Mouse (Mus musculus): ENCODE results near the gene Hdac9. TPM values are rescaled to one million over a fixed set of nuclear protein-coding genes. Genes with fewer than 3 reads are reported as not detected.

Hdac9 gene
- total and polyA plus RNA-seq, 3 experiments: 0.55 to 1.4 TPM; not detected in 1

- TF ChIP-seq TAL1 (conservative IDR thresholded peaks at IDR 0.05; ENCODE audit: low read depth, low read length) (no peak), POLR2AphosphoS5 (IDR thresholded peaks at IDR 0.05; ENCODE audit: insufficient replicate concordance, low read depth, low read length) (no peak), GATA1 (IDR thresholded peaks at IDR 0.05; ENCODE audit: borderline replicate concordance, low read length) (no peak), GATA2 (IDR thresholded peaks at IDR 0.05; ENCODE audit: borderline replicate concordance, low read depth, low read length) (no peak), CTCF (IDR thresholded peaks at IDR 0.05; ENCODE audit: low read depth, low read length) (no peak)
- H3K36me3 ChIP-seq (replicated peaks): no peaks in the 10 kb centered on the region
- no peaks in the 10 kb centered on the region for H3K27me3 ChIP-seq (ENCODE audit: insufficient read depth, low read length)
- peaks cover 2% of the 10 kb centered on the region; the same call in 1 of the 2 replicates for H3K9me3 ChIP-seq (replicated peaks)
- no peaks in the 10 kb centered on the region for H3K4me1 ChIP-seq (ENCODE audit: insufficient read depth, low read depth, low read length)
- H3K4me3 ChIP-seq (ENCODE audit: low read depth, low read length): no peak overlapping the region
- DNase-seq (ENCODE audit: low spot score) (no peak), ATAC-seq (ENCODE audit: extremely low read depth, insufficient number of reproducible peaks, low FRiP score, poor library complexity, severe bottlenecking) (no peak)
These were observed 140.7 kb downstream of the Hdac9 start for GRCm38 (mm10) chr12:34776170-34776569.

GRCm38 (mm10) chr12:34774071-34774470 is 142.8 kb downstream of the Hdac9 start:
- DNase-seq (ENCODE audit: low spot score): no peak
- no peaks in the 10 kb centered on the region for H3K4me1 ChIP-seq (ENCODE audit: insufficient read depth, low read depth, low read length)
- TF ChIP-seq GATA1 (IDR thresholded peaks at IDR 0.05; ENCODE audit: borderline replicate concordance, low read length): no peak
- no peak for TF ChIP-seq CTCF (IDR thresholded peaks at IDR 0.05; ENCODE audit: low read depth, low read length)
- no peak for TF ChIP-seq TAL1 (conservative IDR thresholded peaks at IDR 0.05; ENCODE audit: low read depth, low read length)
- TF ChIP-seq POLR2AphosphoS5 (IDR thresholded peaks at IDR 0.05; ENCODE audit: insufficient replicate concordance, low read depth, low read length): no peak
- TF ChIP-seq GATA2 (IDR thresholded peaks at IDR 0.05; ENCODE audit: borderline replicate concordance, low read depth, low read length): no peak
- H3K4me3 ChIP-seq (ENCODE audit: low read depth, low read length): no peak overlapping the region
- no peaks in the 10 kb centered on the region for H3K36me3 ChIP-seq (replicated peaks)
- ATAC-seq (ENCODE audit: extremely low read depth, insufficient number of reproducible peaks, low FRiP score, poor library complexity, severe bottlenecking): no peak
- H3K27me3 ChIP-seq (ENCODE audit: insufficient read depth, low read length): no peaks in the 10 kb centered on the region
- peaks cover 2% of the 10 kb centered on the region; the same call in 1 of the 2 replicates for H3K9me3 ChIP-seq (replicated peaks)

- Histone ChIP-seq H3K4me3 (ENCODE audit: low read depth, low read length) (no peak overlapping the region), H3K4me1 (ENCODE audit: insufficient read depth, low read depth, low read length) (no peaks in the 10 kb centered on the region), H3K27me3 (ENCODE audit: insufficient read depth, low read length) (no peaks in the 10 kb centered on the region), H3K36me3 (replicated peaks) (no peaks in the 10 kb centered on the region), H3K9me3 (replicated peaks) (0 out of 2 replicates have a peak, but pooled peaks cover 2% of the 10 kb centered on the region)
- DNase-seq (ENCODE audit: low spot score): no peak
- ATAC-seq (ENCODE audit: extremely low read depth, insufficient number of reproducible peaks, low FRiP score, poor library complexity, severe bottlenecking): no peak
- TF ChIP-seq GATA1 (IDR thresholded peaks at IDR 0.05; ENCODE audit: borderline replicate concordance, low read length) (no peak), GATA2 (IDR thresholded peaks at IDR 0.05; ENCODE audit: borderline replicate concordance, low read depth, low read length) (no peak), TAL1 (conservative IDR thresholded peaks at IDR 0.05; ENCODE audit: low read depth, low read length) (no peak), CTCF (IDR thresholded peaks at IDR 0.05; ENCODE audit: low read depth, low read length) (no peak), POLR2AphosphoS5 (IDR thresholded peaks at IDR 0.05; ENCODE audit: insufficient replicate concordance, low read depth, low read length) (no peak)
These were observed 149.6 kb downstream of the Hdac9 start for GRCm38 (mm10) chr12:34767226-34767775.

GRCm38 (mm10) chr12:34747266-34747665 is 169.6 kb downstream of the Hdac9 start:
- TF ChIP-seq GATA1 (IDR thresholded peaks at IDR 0.05; ENCODE audit: borderline replicate concordance, low read length) (no peak), POLR2AphosphoS5 (IDR thresholded peaks at IDR 0.05; ENCODE audit: insufficient replicate concordance, low read depth, low read length) (no peak), GATA2 (IDR thresholded peaks at IDR 0.05; ENCODE audit: borderline replicate concordance, low read depth, low read length) (no peak), TAL1 (conservative IDR thresholded peaks at IDR 0.05; ENCODE audit: low read depth, low read length) (no peak), CTCF (IDR thresholded peaks at IDR 0.05; ENCODE audit: low read depth, low read length) (no peak)
- H3K4me1 ChIP-seq (ENCODE audit: insufficient read depth, low read depth, low read length): no peaks in the 10 kb centered on the region
- DNase-seq (ENCODE audit: low spot score) (no peak), ATAC-seq (ENCODE audit: extremely low read depth, insufficient number of reproducible peaks, low FRiP score, poor library complexity, severe bottlenecking) (no peak)
- H3K9me3 ChIP-seq (replicated peaks): no peaks in the 10 kb centered on the region; the same call in 1 of the 2 replicates
- no peaks in the 10 kb centered on the region for H3K27me3 ChIP-seq (ENCODE audit: insufficient read depth, low read length)
- no peak overlapping the region for H3K4me3 ChIP-seq (ENCODE audit: low read depth, low read length)
- H3K36me3 ChIP-seq (replicated peaks): no peaks in the 10 kb centered on the region

GRCm38 (mm10) chr12:34725204-34725603 is 191.7 kb downstream of the Hdac9 start:
- Histone ChIP-seq H3K9me3 (replicated peaks) (peaks cover 3% of the 10 kb centered on the region; the same call in 1 of the 2 replicates), H3K36me3 (replicated peaks) (no peaks in the 10 kb centered on the region), H3K27me3 (ENCODE audit: insufficient read depth, low read length) (no peaks in the 10 kb centered on the region), H3K4me3 (ENCODE audit: low read depth, low read length) (no peak overlapping the region), H3K4me1 (ENCODE audit: insufficient read depth, low read depth, low read length) (no peaks in the 10 kb centered on the region)
- no peak for DNase-seq (ENCODE audit: low spot score)
- ATAC-seq (ENCODE audit: extremely low read depth, insufficient number of reproducible peaks, low FRiP score, poor library complexity, severe bottlenecking): no peak
- TF ChIP-seq TAL1 (conservative IDR thresholded peaks at IDR 0.05; ENCODE audit: low read depth, low read length) (no peak), POLR2AphosphoS5 (IDR thresholded peaks at IDR 0.05; ENCODE audit: insufficient replicate concordance, low read depth, low read length) (no peak), GATA1 (IDR thresholded peaks at IDR 0.05; ENCODE audit: borderline replicate concordance, low read length) (no peak), CTCF (IDR thresholded peaks at IDR 0.05; ENCODE audit: low read depth, low read length) (no peak), GATA2 (IDR thresholded peaks at IDR 0.05; ENCODE audit: borderline replicate concordance, low read depth, low read length) (no peak)

- Histone ChIP-seq H3K9me3 (replicated peaks) (peaks cover 3% of the 10 kb centered on the region; the same call in 1 of the 2 replicates), H3K4me3 (ENCODE audit: low read depth, low read length) (no peak overlapping the region), H3K27me3 (ENCODE audit: insufficient read depth, low read length) (no peaks in the 10 kb centered on the region), H3K4me1 (ENCODE audit: insufficient read depth, low read depth, low read length) (no peaks in the 10 kb centered on the region), H3K36me3 (replicated peaks) (no peaks in the 10 kb centered on the region)
- TF ChIP-seq POLR2AphosphoS5 (IDR thresholded peaks at IDR 0.05; ENCODE audit: insufficient replicate concordance, low read depth, low read length) (no peak), GATA2 (IDR thresholded peaks at IDR 0.05; ENCODE audit: borderline replicate concordance, low read depth, low read length) (no peak), GATA1 (IDR thresholded peaks at IDR 0.05; ENCODE audit: borderline replicate concordance, low read length) (no peak), CTCF (IDR thresholded peaks at IDR 0.05; ENCODE audit: low read depth, low read length) (no peak), TAL1 (conservative IDR thresholded peaks at IDR 0.05; ENCODE audit: low read depth, low read length) (no peak)
- no peak for ATAC-seq (ENCODE audit: extremely low read depth, insufficient number of reproducible peaks, low FRiP score, poor library complexity, severe bottlenecking)
- DNase-seq (ENCODE audit: low spot score): no peak
These were observed 192.6 kb downstream of the Hdac9 start for GRCm38 (mm10) chr12:34724274-34724673.
